Mouse (Mus musculus): ENCODE data around the gene Zdhhc18. TPM values are rescaled to one million over a fixed set of nuclear protein-coding genes. Genes with fewer than 3 reads are reported as not detected.

Gene Zdhhc18
- polyA plus RNA-seq, 1 experiment from 2014 or later = 9.9 TPM

- DNase-seq (no peak), ATAC-seq (ENCODE audit: insufficient read depth) (no peak)
- Histone ChIP-seq H3K27ac (ENCODE audit: low read depth) (no peak overlapping the region), H3K9me3 (ENCODE audit: low read depth, low read length) (no peaks in the 10 kb centered on the region), H3K4me2 (no peak overlapping the region), H3K9ac (no peak overlapping the region), H3K27me3 (ENCODE audit: insufficient read depth, low read length) (no peaks in the 10 kb centered on the region), H3K4me1 (ENCODE audit: insufficient read depth) (peaks cover 25% of the 10 kb centered on the region), H3K4me3 (ENCODE audit: low read depth, low read length) (no peak overlapping the region), H3K36me3 (ENCODE audit: insufficient read depth) (peaks cover 27% of the 10 kb centered on the region; the same call in 1 of the 2 replicates)
- WGBS = 74% methylated on average over 8 of the region's 8 CpGs
- no peak for TF ChIP-seq CTCF (IDR thresholded peaks at IDR 0.05; ENCODE audit: low read depth)
Observed at GRCm38 (mm10) chr4:133662945-133663344, 13.0 kb upstream of the Zdhhc18 start.

DNA sequence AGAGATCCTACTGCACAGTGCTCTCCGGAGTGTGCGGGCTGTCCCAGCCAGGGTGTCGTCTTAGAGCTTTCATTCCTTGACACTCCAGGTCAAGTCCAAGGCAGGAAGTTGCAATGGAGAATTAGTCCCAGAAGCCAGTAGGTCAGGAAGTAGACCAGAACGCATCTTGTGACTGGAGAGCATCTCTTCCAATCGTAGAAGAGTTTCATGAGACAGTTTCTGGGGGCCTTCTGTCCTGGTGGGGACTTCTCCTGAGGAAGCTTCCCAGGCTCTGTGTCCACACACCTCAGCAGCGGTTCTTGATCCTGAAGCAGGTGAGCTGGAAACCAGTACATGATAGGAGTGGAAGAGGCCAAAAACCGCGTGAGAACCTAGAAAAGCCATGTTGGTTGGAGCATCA, 12.5 kb upstream of the Zdhhc18 start:
- no peak overlapping the region for H3K9ac ChIP-seq
- DNase-seq (no peak), ATAC-seq (ENCODE audit: insufficient read depth) (no peak)
- H3K9me3 ChIP-seq (ENCODE audit: low read depth, low read length) = no peaks in the 10 kb centered on the region
- H3K27me3 ChIP-seq (ENCODE audit: insufficient read depth, low read length) = no peaks in the 10 kb centered on the region
- peaks cover 25% of the 10 kb centered on the region for H3K4me1 ChIP-seq (ENCODE audit: insufficient read depth)
- WGBS = 87% methylated on average over 8 of the region's 8 CpGs
- TF ChIP-seq CTCF (IDR thresholded peaks at IDR 0.05; ENCODE audit: low read depth) = no peak
- H3K4me3 ChIP-seq (ENCODE audit: low read depth, low read length) = no peak overlapping the region
- H3K4me2 ChIP-seq = no peak overlapping the region
- H3K27ac ChIP-seq (ENCODE audit: low read depth) = no peak overlapping the region
- peaks cover 22% of the 10 kb centered on the region; the same call in 1 of the 2 replicates for H3K36me3 ChIP-seq (ENCODE audit: insufficient read depth)

DNA sequence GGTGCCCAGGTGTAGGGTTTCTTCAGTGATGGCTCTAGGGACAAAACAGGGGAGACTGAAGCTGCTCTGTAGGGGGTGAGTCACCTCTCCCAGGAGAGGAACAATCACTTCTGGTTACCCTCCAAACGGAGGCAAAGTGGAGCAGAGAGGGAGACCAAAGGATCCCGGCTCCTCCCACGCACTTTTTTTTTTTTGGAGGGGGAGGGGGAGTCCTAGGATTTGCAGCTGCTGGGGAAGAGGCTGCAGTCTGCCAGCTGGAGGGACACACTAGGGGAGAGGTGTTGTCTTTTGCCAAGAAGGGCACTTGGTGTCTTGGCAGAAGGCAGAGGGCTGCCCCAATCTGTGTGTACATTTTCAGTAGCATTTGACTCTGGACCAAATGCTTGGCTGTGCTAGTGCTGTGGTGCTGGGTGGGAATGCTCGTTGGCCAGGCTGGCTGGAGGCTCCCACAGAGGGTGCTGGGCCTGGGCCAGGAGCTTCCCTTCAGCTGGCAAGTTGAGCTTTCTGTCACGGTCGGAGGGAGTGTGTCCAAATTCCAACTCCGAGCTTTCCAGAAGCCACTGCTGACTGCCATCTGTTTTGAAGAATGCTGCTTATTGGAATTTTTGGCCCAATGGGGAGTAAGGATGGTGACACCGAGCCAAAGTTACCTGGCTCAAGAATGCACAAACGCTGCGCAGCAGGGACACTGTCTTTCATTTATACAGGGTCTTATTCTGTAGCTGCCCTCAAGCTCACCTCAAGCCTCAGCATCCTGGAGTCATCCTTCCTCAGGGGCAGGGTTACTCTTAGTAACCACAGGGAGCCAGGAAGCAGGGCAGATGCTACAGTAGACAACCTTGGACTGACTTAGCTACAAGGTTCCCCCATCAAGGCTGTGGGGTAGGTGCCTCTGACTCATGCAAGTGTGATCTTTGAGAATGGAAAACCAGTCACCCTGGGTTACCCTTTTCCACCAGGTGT, 10.5 kb upstream of the Zdhhc18 start:
- peak overlapping the region; percentile 50 for H3K9ac ChIP-seq
- no peak for TF ChIP-seq CTCF (IDR thresholded peaks at IDR 0.05; ENCODE audit: low read depth)
- no peaks in the 10 kb centered on the region for H3K27me3 ChIP-seq (ENCODE audit: insufficient read depth, low read length)
- ATAC-seq (ENCODE audit: insufficient read depth) = peak; percentile 88
- H3K27ac ChIP-seq (ENCODE audit: low read depth) = peak overlapping the region; percentile 98
- peaks cover 13% of the 10 kb centered on the region; the same call in 1 of the 2 replicates for H3K36me3 ChIP-seq (ENCODE audit: insufficient read depth)
- no peaks in the 10 kb centered on the region for H3K9me3 ChIP-seq (ENCODE audit: low read depth, low read length)
- peak overlapping the region; percentile 34 for H3K4me3 ChIP-seq (ENCODE audit: low read depth, low read length)
- H3K4me1 ChIP-seq (ENCODE audit: insufficient read depth) = peaks cover 25% of the 10 kb centered on the region
- H3K4me2 ChIP-seq = peak overlapping the region; percentile 71
- DNase-seq = peak; percentile 92
- WGBS = 7% methylated on average over 10 of the region's 10 CpGs

- peaks cover 25% of the 10 kb centered on the region for H3K4me1 ChIP-seq (ENCODE audit: insufficient read depth)
- no peak for TF ChIP-seq CTCF (IDR thresholded peaks at IDR 0.05; ENCODE audit: low read depth)
- 4% methylated on average over 15 of the region's 15 CpGs for WGBS
Observed at GRCm38 (mm10) chr4:133659497-133660192, 9.7 kb upstream of the Zdhhc18 start.

DNA sequence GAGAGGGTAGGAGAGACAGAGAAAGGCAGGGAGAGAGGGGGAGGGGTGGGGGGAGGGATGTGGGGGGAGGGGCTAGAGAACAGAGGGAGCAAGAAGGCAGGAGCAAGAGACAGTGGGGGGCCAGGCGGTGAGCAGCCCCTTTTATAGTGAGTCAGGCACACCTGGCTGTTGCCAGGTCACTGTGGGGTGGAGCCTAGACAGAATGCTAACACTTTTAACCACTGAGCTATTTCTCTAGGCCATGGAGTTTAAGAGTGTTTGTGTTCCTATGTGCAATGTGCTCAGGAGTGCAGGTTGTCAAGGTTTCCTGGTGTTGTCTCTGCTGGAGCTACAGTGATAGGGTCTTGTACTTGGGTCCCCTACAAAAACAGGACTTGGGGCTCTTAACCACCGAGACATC, 8.8 kb upstream of the Zdhhc18 start:
- no peak overlapping the region for H3K9ac ChIP-seq

More at GRCm38 (mm10) chr4:133659497-133660192, 9.7 kb upstream of the Zdhhc18 start:
- peak overlapping the region; percentile 34 for H3K4me3 ChIP-seq (ENCODE audit: low read depth, low read length)
- H3K9ac ChIP-seq = peak overlapping the region; percentile 50
- peak overlapping the region; percentile 71 for H3K4me2 ChIP-seq
- peak overlapping the region; percentile 98 for H3K27ac ChIP-seq (ENCODE audit: low read depth)
- DNase-seq (peak; percentile 77), ATAC-seq (ENCODE audit: insufficient read depth) (peak; percentile 36)
- H3K36me3 ChIP-seq (ENCODE audit: insufficient read depth) = peaks cover 13% of the 10 kb centered on the region; the same call in 1 of the 2 replicates
- H3K9me3 ChIP-seq (ENCODE audit: low read depth, low read length) = no peaks in the 10 kb centered on the region
- no peaks in the 10 kb centered on the region for H3K27me3 ChIP-seq (ENCODE audit: insufficient read depth, low read length)

DNA sequence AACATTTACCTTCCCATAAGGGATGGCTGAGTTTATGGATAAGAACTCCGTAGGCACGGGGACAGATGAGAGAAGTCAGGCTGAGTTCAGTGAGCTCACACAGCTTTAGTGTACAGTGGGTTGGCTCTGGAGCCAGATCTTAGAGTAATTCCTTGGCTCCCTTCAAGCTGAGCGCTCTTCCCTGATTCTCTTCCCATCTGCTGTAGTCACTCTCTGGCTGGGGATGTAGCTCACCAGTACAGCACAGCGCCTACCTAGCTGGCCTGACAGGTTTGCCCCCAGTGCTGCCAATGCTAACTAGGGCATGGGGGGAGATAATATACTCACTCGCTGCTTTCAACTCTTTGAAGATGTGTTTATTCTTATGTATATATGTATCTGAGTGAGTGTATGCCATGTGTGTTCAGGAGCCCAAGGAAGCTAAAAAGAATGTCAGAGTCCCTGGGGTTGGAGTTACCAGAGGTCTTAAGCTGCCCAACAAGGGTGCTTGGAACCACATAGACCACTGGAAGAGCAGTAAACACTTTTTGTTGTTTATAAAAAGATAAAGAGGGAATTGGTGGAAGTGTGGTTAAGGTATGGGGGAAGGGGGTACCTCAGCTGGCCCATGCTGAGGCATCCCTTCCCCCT, 8.0 kb upstream of the Zdhhc18 start:
- no peaks in the 10 kb centered on the region for H3K9me3 ChIP-seq (ENCODE audit: low read depth, low read length)
- no peak overlapping the region for H3K9ac ChIP-seq
- H3K27me3 ChIP-seq (ENCODE audit: insufficient read depth, low read length) = no peaks in the 10 kb centered on the region
- H3K4me1 ChIP-seq (ENCODE audit: insufficient read depth) = peaks cover 25% of the 10 kb centered on the region
- no peak for ATAC-seq (ENCODE audit: insufficient read depth)
- WGBS = 44% methylated on average over 5 of the region's 5 CpGs
- DNase-seq = no peak
- no peak overlapping the region for H3K4me3 ChIP-seq (ENCODE audit: low read depth, low read length)
- H3K36me3 ChIP-seq (ENCODE audit: insufficient read depth) = peaks cover 10% of the 10 kb centered on the region; the same call in 1 of the 2 replicates
- no peak for TF ChIP-seq CTCF (IDR thresholded peaks at IDR 0.05; ENCODE audit: low read depth)
- H3K4me2 ChIP-seq = no peak overlapping the region
- 0 out of 2 replicates have a peak overlapping the region, but pooled peaks have one; percentile 13 for H3K27ac ChIP-seq (ENCODE audit: low read depth)

More for the DNA sequence above, 8.8 kb upstream of the Zdhhc18 start:
- no peak for TF ChIP-seq CTCF (IDR thresholded peaks at IDR 0.05; ENCODE audit: low read depth)
- Histone ChIP-seq H3K4me1 (ENCODE audit: insufficient read depth) (peaks cover 25% of the 10 kb centered on the region), H3K4me3 (ENCODE audit: low read depth, low read length) (no peak overlapping the region), H3K9me3 (ENCODE audit: low read depth, low read length) (no peaks in the 10 kb centered on the region), H3K27me3 (ENCODE audit: insufficient read depth, low read length) (no peaks in the 10 kb centered on the region), H3K4me2 (peak overlapping the region; percentile 71; the same call in 1 of the 2 replicates), H3K27ac (ENCODE audit: low read depth) (peak overlapping the region; percentile 98; the same call in 1 of the 2 replicates), H3K36me3 (ENCODE audit: insufficient read depth) (peaks cover 10% of the 10 kb centered on the region; the same call in 1 of the 2 replicates)
- DNase-seq (no peak), ATAC-seq (ENCODE audit: insufficient read depth) (no peak)
- WGBS = 37% methylated on average over 2 of the region's 2 CpGs
